Mouse (Mus musculus) heart, embryonic 11.5 days (tissue): ENCODE measurements around the gene 2900011O08Rik. TPM values are rescaled to one million over a fixed set of nuclear protein-coding genes. Genes with fewer than 3 reads are reported as not detected.
A peak's percentile ranks its signal among the peaks of the same experiment; 100 is the strongest.

Experiments used
- ATAC-seq: fragments of 200-750 bp; cut with Nextera tagmentation; replicated peaks from 2 replicates; pipeline ENCODE4 v1.8.0; 2017; ENCODE audit warnings: moderate library complexity; ENCODE audit not compliant: insufficient number of reproducible peaks, low FRiP score, low TSS enrichment
- H3K27ac ChIP-seq: fragments of 300-500 bp; sonication (generic); 2 replicates; pipeline ENCODE4 v1.5.1; 2014; ENCODE audit warnings: mild to moderate bottlenecking, low read depth, low read length
- H3K27me3 ChIP-seq: fragments of 300-500 bp; sonication (generic); 2 replicates; pipeline ENCODE4 v1.6.1; 2014; ENCODE audit warnings: mild to moderate bottlenecking, low read length, mixed read lengths; ENCODE audit not compliant: control insufficient read depth, insufficient read depth
- H3K36me3 ChIP-seq: fragments of 300-500 bp; sonication (generic); 2 replicates; pipeline ENCODE4 v1.6.1; 2014; ENCODE audit warnings: mild to moderate bottlenecking, low read length, moderate library complexity, mixed read lengths; ENCODE audit not compliant: control insufficient read depth, insufficient read depth
- H3K4me1 ChIP-seq: fragments of 300-500 bp; sonication (generic); 2 replicates; pipeline ENCODE4 v1.6.1; 2014; ENCODE audit warnings: low read length; ENCODE audit not compliant: control insufficient read depth, insufficient read depth
- H3K4me2 ChIP-seq: fragments of 300-500 bp; sonication (generic); 2 replicates; pipeline ENCODE4 v1.6.1; 2014; ENCODE audit warnings: mild to moderate bottlenecking, moderate library complexity
- H3K4me3 ChIP-seq: fragments of 300-500 bp; sonication (generic); 2 replicates; pipeline ENCODE4 v1.5.1; 2014; ENCODE audit warnings: low read depth, low read length
- H3K9ac ChIP-seq: fragments of 300-500 bp; sonication (generic); 2 replicates; pipeline ENCODE4 v1.6.1; 2014; ENCODE audit warnings: mild to moderate bottlenecking, low read depth, low read length, moderate library complexity
- H3K9me3 ChIP-seq: fragments of 300-500 bp; sonication (generic); replicated peaks from 2 replicates; pipeline ENCODE4 v1.6.1; 2016; ENCODE audit warnings: low read length; ENCODE audit not compliant: control insufficient read depth
- WGBS: fragments of 180-500 bp; shearing (Covaris S2); extraction: QIAGEN DNeasy Blood & Tissue Kit; methylation state at CpG from one replicate; pipeline ENCODE4 v1.1.7; 2014; ENCODE audit not compliant: insufficient replicate concordance; 5-methylcytosine and 5-hydroxymethylcytosine counted together
- polyA plus RNA-seq: library from polyadenylated mRNA; unstranded; fragments of >200 nt; fragmentation: Nextera tagmentation; extraction: Ambion mirVana; gene quantifications from 2 replicates; pipeline ENCODE4 v1.2.1, GENCODE M21; 2014

The 2900011O08Rik gene
- 0.92 and 1.3 TPM in 2 replicates for polyA plus RNA-seq

- no peak within 1 kb of the TSS for H3K27ac ChIP-seq
- WGBS, result 2% methylated on average over 31 of the region's 31 CpGs
Observed at GRCm38 (mm10) chr16:13986574-13987478, at the start of gene 2900011O08Rik, which contains the start of gene Ifitm7. TSS of gene 2900011O08Rik (plus strand) at chr16:13986604. TSS of gene Ifitm7 (minus strand) at chr16:13986888.

DNA sequence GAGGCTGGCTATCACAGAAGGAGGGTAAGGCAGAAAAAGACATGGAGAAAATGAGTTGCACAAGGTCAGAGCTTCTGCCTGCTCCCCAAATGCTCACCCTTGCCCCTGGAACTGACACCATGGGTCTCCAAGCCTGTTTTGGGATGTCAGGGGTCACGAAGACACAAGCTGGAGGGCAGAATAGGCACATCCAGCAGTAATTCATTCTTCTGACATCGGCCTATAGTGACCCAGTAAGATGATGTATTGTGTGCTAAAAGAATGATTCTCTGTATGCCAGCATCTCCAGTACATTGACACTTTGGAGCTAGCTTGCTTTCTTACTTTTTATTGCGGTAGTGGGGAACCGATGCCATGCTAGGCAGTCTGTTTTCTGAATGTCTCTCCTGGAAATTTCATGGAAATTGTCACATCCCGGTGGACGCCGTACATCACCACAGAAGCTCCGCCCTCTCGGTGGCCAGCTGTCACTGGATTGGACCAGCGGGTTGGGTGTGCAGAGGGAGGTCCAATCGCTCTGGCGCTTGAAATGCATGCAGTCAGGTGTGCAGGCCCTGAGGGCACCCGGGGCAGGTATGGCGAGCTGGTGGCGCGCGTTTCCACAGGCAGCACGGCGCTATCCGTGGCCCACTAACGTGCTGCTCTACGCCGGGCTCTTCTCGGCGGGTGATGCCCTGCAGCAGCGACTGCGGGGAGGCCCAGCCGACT is 46.1 kb upstream of the 2900011O08Rik start:
- Histone ChIP-seq H3K4me2 (peak overlapping the region; percentile 98), H3K4me3 (peak overlapping the region; percentile 67), H3K36me3 (no peaks in the 10 kb centered on the region), H3K27ac (no peak overlapping the region), H3K27me3 (peaks cover 20% of the 10 kb centered on the region), H3K9me3 (no peaks in the 10 kb centered on the region), H3K9ac (peak overlapping the region; percentile 72), H3K4me1 (no peaks in the 10 kb centered on the region)
- peak; percentile 74 for ATAC-seq
- 5% methylated on average over 28 of the region's 28 CpGs for WGBS

More at GRCm38 (mm10) chr16:13986574-13987478, at the start of gene 2900011O08Rik, which contains the start of gene Ifitm7:
- Histone ChIP-seq H3K4me2 (peak within 1 kb of the TSS; percentile 81), H3K9ac (peak within 1 kb of the TSS; percentile 52), H3K4me3 (peak within 1 kb of the TSS; percentile 48), H3K9me3 (no peaks in the 10 kb centered on the region), H3K36me3 (no peaks in the 10 kb centered on the region), H3K4me1 (0 out of 2 replicates have a peak, but pooled peaks cover 2% of the 10 kb centered on the region), H3K27me3 (peaks cover 2% of the 10 kb centered on the region; the same call in 1 of the 2 replicates)
- no peak; the same call in 1 of the 2 replicates for ATAC-seq

- ATAC-seq, result no peak; the same call in 1 of the 2 replicates
- Histone ChIP-seq H3K9me3 (no peaks in the 10 kb centered on the region), H3K9ac (peak overlapping the region; percentile 72), H3K4me3 (peak overlapping the region; percentile 67), H3K27ac (no peak overlapping the region), H3K4me2 (peak overlapping the region; percentile 98), H3K36me3 (no peaks in the 10 kb centered on the region), H3K27me3 (peaks cover 20% of the 10 kb centered on the region), H3K4me1 (no peaks in the 10 kb centered on the region)
- 3% methylated on average over 34 of the region's 34 CpGs for WGBS
Observed at GRCm38 (mm10) chr16:13940847-13941395, 45.5 kb upstream of the 2900011O08Rik start.

- H3K4me3 ChIP-seq, result no peak overlapping the region
- WGBS, result 52% methylated on average over 4 of the region's 4 CpGs
- H3K9me3 ChIP-seq, result no peaks in the 10 kb centered on the region
- no peaks in the 10 kb centered on the region for H3K36me3 ChIP-seq
- no peak overlapping the region for H3K9ac ChIP-seq
- no peak overlapping the region for H3K4me2 ChIP-seq
- ATAC-seq, result no peak
- H3K27me3 ChIP-seq, result peaks cover 20% of the 10 kb centered on the region
- H3K4me1 ChIP-seq, result no peaks in the 10 kb centered on the region
- no peak overlapping the region for H3K27ac ChIP-seq
Observed at GRCm38 (mm10) chr16:13944178-13944577, 42.2 kb upstream of the 2900011O08Rik start.

- WGBS, result 80% methylated on average over 5 of the region's 5 CpGs
- Histone ChIP-seq H3K9me3 (no peaks in the 10 kb centered on the region), H3K4me3 (no peak overlapping the region), H3K27ac (no peak overlapping the region), H3K27me3 (peaks cover 20% of the 10 kb centered on the region), H3K36me3 (no peaks in the 10 kb centered on the region), H3K9ac (no peak overlapping the region), H3K4me1 (no peaks in the 10 kb centered on the region), H3K4me2 (no peak overlapping the region)
- ATAC-seq, result no peak
Observed at GRCm38 (mm10) chr16:13944752-13945151, 41.7 kb upstream of the 2900011O08Rik start.

GRCm38 (mm10) chr16:13945153-13945552 is 41.3 kb upstream of the 2900011O08Rik start:
- 65% methylated on average over 4 of the region's 4 CpGs for WGBS
- Histone ChIP-seq H3K27ac (no peak overlapping the region), H3K9ac (no peak overlapping the region), H3K27me3 (peaks cover 18% of the 10 kb centered on the region), H3K9me3 (no peaks in the 10 kb centered on the region), H3K36me3 (no peaks in the 10 kb centered on the region), H3K4me2 (no peak overlapping the region), H3K4me1 (no peaks in the 10 kb centered on the region), H3K4me3 (no peak overlapping the region)
- no peak for ATAC-seq

DNA sequence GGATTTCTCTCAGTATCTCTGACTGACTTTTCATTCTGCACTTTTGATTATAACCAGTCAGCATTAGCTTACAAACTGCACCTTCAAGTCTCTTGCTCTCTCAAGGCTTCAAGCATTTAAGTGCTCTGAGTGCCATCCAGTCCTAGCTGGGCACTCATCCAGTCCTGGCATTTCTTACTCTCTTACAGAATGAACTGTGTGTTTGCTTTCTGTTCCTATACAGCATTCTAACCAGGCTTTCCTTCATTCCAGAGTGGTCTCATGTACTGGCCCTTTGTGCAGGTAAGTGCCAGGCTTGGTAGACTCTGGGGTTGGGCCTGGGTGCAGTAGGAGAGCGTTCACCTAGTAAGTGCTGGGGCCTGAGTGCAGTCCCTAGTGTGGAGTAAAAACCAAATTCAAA is 40.1 kb upstream of the 2900011O08Rik start:
- Histone ChIP-seq H3K9ac (no peak overlapping the region), H3K9me3 (no peaks in the 10 kb centered on the region), H3K27ac (no peak overlapping the region), H3K4me2 (no peak overlapping the region), H3K27me3 (peaks cover 9% of the 10 kb centered on the region), H3K36me3 (no peaks in the 10 kb centered on the region), H3K4me1 (no peaks in the 10 kb centered on the region), H3K4me3 (no peak overlapping the region)
- no peak for ATAC-seq
- WGBS, result 80% methylated on average over 1 of the region's 1 CpGs

DNA sequence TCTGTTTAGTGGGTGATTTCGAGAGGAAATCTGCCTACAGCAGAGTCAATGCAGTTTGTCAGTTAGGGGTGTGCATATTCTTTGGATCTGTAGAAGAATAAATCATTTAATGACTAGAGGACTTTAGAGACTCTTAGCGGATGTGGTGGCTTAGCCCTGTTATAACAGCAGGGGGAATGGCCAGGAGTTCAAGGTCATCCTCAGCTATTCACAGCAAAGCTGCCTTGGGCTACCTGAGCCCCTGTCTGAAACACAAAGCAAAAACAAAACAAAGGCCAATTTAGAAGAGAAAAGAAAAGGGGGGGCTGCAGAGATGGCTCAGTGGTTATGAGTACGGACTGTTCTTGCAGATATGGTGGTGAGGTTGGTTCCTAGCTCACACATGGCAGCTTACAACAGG is 35.2 kb upstream of the 2900011O08Rik start:
- Histone ChIP-seq H3K4me3 (no peak overlapping the region), H3K27me3 (no peaks in the 10 kb centered on the region), H3K4me1 (no peaks in the 10 kb centered on the region), H3K36me3 (no peaks in the 10 kb centered on the region), H3K27ac (no peak overlapping the region), H3K9me3 (no peaks in the 10 kb centered on the region), H3K4me2 (no peak overlapping the region), H3K9ac (no peak overlapping the region)
- 64% methylated on average over 3 of the region's 3 CpGs for WGBS
- no peak for ATAC-seq
